Mouse (Mus musculus): ENCODE data around the gene Ctsa. TPM values are rescaled to one million over a fixed set of nuclear protein-coding genes. Genes with fewer than 3 reads are reported as not detected.
A peak's percentile ranks its signal among the peaks of the same experiment; 100 is the strongest.

The Ctsa gene
- 174 and 175 TPM in 2 replicates for polyA plus RNA-seq (2015; fragmentation: Nextera tagmentation; extraction: Ambion mirVana)

GRCm38 (mm10) chr2:164832748-164833301 lies at the start of gene Ctsa:
Ctsa (plus strand) TSS chr2:164832873.
- Histone ChIP-seq H3K27me3 (no peaks in the 10 kb centered on the region), H3K27ac (replicated peaks) (peak within 1 kb of the TSS; percentile 91), H3K4me2 (replicated peaks) (peak within 1 kb of the TSS; percentile 99), H3K36me3 (peaks cover 19% of the 10 kb centered on the region), H3K9me3 (replicated peaks) (no peaks in the 10 kb centered on the region), H3K9ac (peak within 1 kb of the TSS; percentile 37), H3K4me1 (peaks cover 23% of the 10 kb centered on the region), H3K4me3 (replicated peaks) (peak within 1 kb of the TSS; percentile 58)
- under 1% methylated on average over 35 of the region's 35 CpGs for WGBS
- ATAC-seq (ENCODE audit: insufficient number of reproducible peaks, low FRiP score, low TSS enrichment, low read depth), result peak; percentile 68

GRCm38 (mm10) chr2:164783926-164784581 lies 48.6 kb upstream of the Ctsa start:
- H3K4me3 ChIP-seq (replicated peaks), result no peak overlapping the region
- 71% methylated on average over 7 of the region's 7 CpGs for WGBS
- ATAC-seq (ENCODE audit: insufficient number of reproducible peaks, low FRiP score, low TSS enrichment, low read depth), result no peak
- H3K27me3 ChIP-seq, result no peaks in the 10 kb centered on the region
- H3K4me2 ChIP-seq (replicated peaks), result no peak overlapping the region
- no peak overlapping the region for H3K9ac ChIP-seq
- peaks cover 33% of the 10 kb centered on the region for H3K4me1 ChIP-seq
- no peak overlapping the region for H3K27ac ChIP-seq (replicated peaks)
- H3K36me3 ChIP-seq, result no peaks in the 10 kb centered on the region
- no peaks in the 10 kb centered on the region for H3K9me3 ChIP-seq (replicated peaks)

GRCm38 (mm10) chr2:164784869-164785420 lies 47.7 kb upstream of the Ctsa start:
- peak overlapping the region; percentile 92 for H3K27ac ChIP-seq (replicated peaks)
- WGBS, result 7% methylated on average over 7 of the region's 7 CpGs
- H3K36me3 ChIP-seq, result peaks cover 5% of the 10 kb centered on the region; the same call in 1 of the 2 replicates
- ATAC-seq (ENCODE audit: insufficient number of reproducible peaks, low FRiP score, low TSS enrichment, low read depth), result no peak
- H3K4me2 ChIP-seq (replicated peaks), result peak overlapping the region; percentile 79
- peak overlapping the region; percentile 70 for H3K4me3 ChIP-seq (replicated peaks)
- peak overlapping the region; percentile 85 for H3K9ac ChIP-seq
- peaks cover 33% of the 10 kb centered on the region for H3K4me1 ChIP-seq
- no peaks in the 10 kb centered on the region for H3K9me3 ChIP-seq (replicated peaks)
- no peaks in the 10 kb centered on the region for H3K27me3 ChIP-seq

GRCm38 (mm10) chr2:164785481-164786387 lies 46.9 kb upstream of the Ctsa start, which contains the start of gene Snx21:
Snx21 (plus strand) TSS chr2:164785823.
- Histone ChIP-seq H3K4me1 (peaks cover 33% of the 10 kb centered on the region), H3K9me3 (replicated peaks) (no peaks in the 10 kb centered on the region), H3K4me3 (replicated peaks) (peak within 1 kb of the TSS; percentile 70), H3K4me2 (replicated peaks) (peak within 1 kb of the TSS; percentile 79), H3K9ac (peak within 1 kb of the TSS; percentile 85), H3K36me3 (peaks cover 8% of the 10 kb centered on the region), H3K27ac (replicated peaks) (peak within 1 kb of the TSS; percentile 92), H3K27me3 (no peaks in the 10 kb centered on the region)
- ATAC-seq (ENCODE audit: insufficient number of reproducible peaks, low FRiP score, low TSS enrichment, low read depth), result peak; percentile 92
- under 1% methylated on average over 86 of the region's 89 CpGs for WGBS

- peak overlapping the region; percentile 70 for H3K4me3 ChIP-seq (replicated peaks)
- H3K9me3 ChIP-seq (replicated peaks), result no peaks in the 10 kb centered on the region
- 9% methylated on average over 15 of the region's 15 CpGs for WGBS
- ATAC-seq (ENCODE audit: insufficient number of reproducible peaks, low FRiP score, low TSS enrichment, low read depth), result no peak
- H3K9ac ChIP-seq, result peak overlapping the region; percentile 85
- peaks cover 33% of the 10 kb centered on the region for H3K4me1 ChIP-seq
- peak overlapping the region; percentile 92 for H3K27ac ChIP-seq (replicated peaks)
- H3K4me2 ChIP-seq (replicated peaks), result peak overlapping the region; percentile 79
- H3K36me3 ChIP-seq, result peaks cover 15% of the 10 kb centered on the region
- no peaks in the 10 kb centered on the region for H3K27me3 ChIP-seq
Measured at GRCm38 (mm10) chr2:164786388-164786885, 46.2 kb upstream of the Ctsa start.

- 79% methylated on average over 3 of the region's 3 CpGs for WGBS
- H3K27ac ChIP-seq (replicated peaks), result no peak overlapping the region
- H3K4me2 ChIP-seq (replicated peaks), result peak overlapping the region; percentile 79
- H3K9ac ChIP-seq, result 0 out of 2 replicates have a peak overlapping the region, but pooled peaks have one; percentile 85
- H3K36me3 ChIP-seq, result peaks cover 21% of the 10 kb centered on the region
- H3K9me3 ChIP-seq (replicated peaks), result no peaks in the 10 kb centered on the region
- peak overlapping the region; percentile 70 for H3K4me3 ChIP-seq (replicated peaks)
- H3K27me3 ChIP-seq, result no peaks in the 10 kb centered on the region
- ATAC-seq (ENCODE audit: insufficient number of reproducible peaks, low FRiP score, low TSS enrichment, low read depth), result no peak
- H3K4me1 ChIP-seq, result peaks cover 33% of the 10 kb centered on the region
Measured at GRCm38 (mm10) chr2:164787032-164787431, 45.6 kb upstream of the Ctsa start.

GRCm38 (mm10) chr2:164787779-164788178 lies 44.9 kb upstream of the Ctsa start:
- H3K9me3 ChIP-seq (replicated peaks), result no peaks in the 10 kb centered on the region
- WGBS, result 62% methylated on average over 10 of the region's 10 CpGs
- peaks cover 33% of the 10 kb centered on the region for H3K4me1 ChIP-seq
- H3K36me3 ChIP-seq, result peaks cover 29% of the 10 kb centered on the region
- H3K4me2 ChIP-seq (replicated peaks), result peak overlapping the region; percentile 79; the same call in 1 of the 2 replicates
- H3K27ac ChIP-seq (replicated peaks), result no peak overlapping the region
- no peaks in the 10 kb centered on the region for H3K27me3 ChIP-seq
- H3K4me3 ChIP-seq (replicated peaks), result no peak overlapping the region
- H3K9ac ChIP-seq, result no peak overlapping the region
- ATAC-seq (ENCODE audit: insufficient number of reproducible peaks, low FRiP score, low TSS enrichment, low read depth), result no peak

GRCm38 (mm10) chr2:164788411-164788810 lies 44.3 kb upstream of the Ctsa start:
- Histone ChIP-seq H3K9me3 (replicated peaks) (no peaks in the 10 kb centered on the region), H3K27me3 (no peaks in the 10 kb centered on the region), H3K36me3 (peaks cover 34% of the 10 kb centered on the region), H3K9ac (no peak overlapping the region), H3K4me3 (replicated peaks) (no peak overlapping the region), H3K4me1 (peaks cover 33% of the 10 kb centered on the region), H3K27ac (replicated peaks) (no peak overlapping the region), H3K4me2 (replicated peaks) (no peak overlapping the region)
- 58% methylated on average over 4 of the region's 4 CpGs for WGBS
- ATAC-seq (ENCODE audit: insufficient number of reproducible peaks, low FRiP score, low TSS enrichment, low read depth), result no peak

GRCm38 (mm10) chr2:164790451-164790850 lies 42.2 kb upstream of the Ctsa start:
- Histone ChIP-seq H3K36me3 (peaks cover 48% of the 10 kb centered on the region), H3K4me2 (replicated peaks) (no peak overlapping the region), H3K27me3 (no peaks in the 10 kb centered on the region), H3K4me1 (peaks cover 24% of the 10 kb centered on the region), H3K4me3 (replicated peaks) (no peak overlapping the region), H3K27ac (replicated peaks) (no peak overlapping the region), H3K9me3 (replicated peaks) (no peaks in the 10 kb centered on the region), H3K9ac (no peak overlapping the region)
- WGBS, result 79% methylated on average over 4 of the region's 4 CpGs
- ATAC-seq (ENCODE audit: insufficient number of reproducible peaks, low FRiP score, low TSS enrichment, low read depth), result no peak

- H3K4me1 ChIP-seq, result peaks cover 20% of the 10 kb centered on the region
- H3K4me3 ChIP-seq (replicated peaks), result no peak overlapping the region
- H3K36me3 ChIP-seq, result peaks cover 62% of the 10 kb centered on the region
- H3K9ac ChIP-seq, result no peak overlapping the region
- no peak overlapping the region for H3K27ac ChIP-seq (replicated peaks)
- whole genome bisulfite sequencing, result 91% methylated on average over 18 of the region's 18 CpGs
- H3K9me3 ChIP-seq (replicated peaks), result no peaks in the 10 kb centered on the region
- ATAC-seq (ENCODE audit: insufficient number of reproducible peaks, low FRiP score, low TSS enrichment, low read depth), result no peak
- no peak overlapping the region for H3K4me2 ChIP-seq (replicated peaks)
- no peaks in the 10 kb centered on the region for H3K27me3 ChIP-seq
Measured at GRCm38 (mm10) chr2:164791841-164792261, 40.8 kb upstream of the Ctsa start.

Data from embryonic facial prominence, embryonic 15.5 days (tissue).